Mouse (Mus musculus): Measurements from ENCODE around the gene Gm21117. TPM values are rescaled to one million over a fixed set of nuclear protein-coding genes. Genes with fewer than 3 reads are reported as not detected.
"Not testable (repeated sequence)": the region's sequence is repeated elsewhere in the genome, so short reads cannot be mapped to it uniquely, and the experiment has no call there.

Gm21117 gene
- polyA plus RNA-seq (2021), result not detected

- in situ Hi-C loops (cut with MboI; ENCODE audit: low pct_unique_long_range_greater_than_20kb); POLR2A ChIA-PET; DNase-seq (ENCODE audit: low read depth, low spot score); H3K27me3 ChIP-seq; CTCF ChIA-PET; ATAC-seq: not testable (repeated sequence)
Measured at GRCm38 (mm10) chrY:51124920-51125319, at the start of gene Gm21117. Gene Gm21117 (plus strand): TSS chrY:51125220.

All from Patski (cell line).